Mouse (Mus musculus): ENCODE measurements at regions not wholly inside any gene's neighbourhood (a gene's known extent, or its start where the extent isn't known, plus 50 kb on each side); places are given as distances from the start of the nearest gene placed in this dataset.

- no peak for TF ChIP-seq CTCF (conservative IDR thresholded peaks at IDR 0.05; ENCODE audit: insufficient read depth, insufficient read length, low read depth, low read length)
- no peak for TF ChIP-seq POLR2A (IDR thresholded peaks at IDR 0.05; ENCODE audit: low read depth, low read length)
- 41% methylated on average over 1 of the region's 1 CpGs for WGBS
- no peaks in the 10 kb centered on the region for H3K4me1 ChIP-seq (ENCODE audit: control insufficient read depth, insufficient read depth, low read length)
Observed at GRCm38 (mm10) chr3:20892916-20893430, 526.0 kb upstream of the Agtr1b start.

DNA sequence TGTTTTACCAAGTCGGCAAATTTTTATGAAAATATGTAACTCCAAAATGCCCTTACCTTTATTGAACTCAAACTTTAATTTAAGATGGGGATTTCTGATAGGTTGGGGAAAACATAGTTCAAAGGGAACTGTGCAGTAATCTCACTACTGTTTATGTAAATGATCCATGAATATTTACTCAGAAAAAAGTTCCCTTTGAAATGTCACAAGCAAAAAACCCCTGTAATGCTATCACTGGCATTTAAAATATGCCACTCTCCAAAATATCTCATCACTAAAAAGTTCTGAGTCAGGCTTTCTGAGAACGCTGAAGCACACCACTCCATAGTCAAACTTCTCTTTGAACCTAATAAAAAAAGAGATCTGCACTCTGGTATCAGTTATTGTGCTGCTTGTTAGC lies 497.3 kb upstream of the Agtr1b start:
- Histone ChIP-seq H3K27ac (ENCODE audit: insufficient read depth, low read depth, low read length) (no peak overlapping the region), H3K4me1 (ENCODE audit: control insufficient read depth, insufficient read depth, low read length) (no peaks in the 10 kb centered on the region)
- 82% methylated on average over 2 of the region's 2 CpGs for WGBS

More at GRCm38 (mm10) chr3:20892916-20893430, 526.0 kb upstream of the Agtr1b start:
- Histone ChIP-seq H3K36me3 (ENCODE audit: control insufficient read depth, insufficient read depth, low read length) (no peaks in the 10 kb centered on the region), H3K27me3 (replicated peaks; ENCODE audit: control insufficient read depth, insufficient read depth, low read length) (no peaks in the 10 kb centered on the region), H3K4me3 (ENCODE audit: insufficient read depth, low read depth, low read length) (no peak overlapping the region), H3K27ac (ENCODE audit: insufficient read depth, low read depth, low read length) (no peak overlapping the region)
- DNase-seq: no peak

DNA sequence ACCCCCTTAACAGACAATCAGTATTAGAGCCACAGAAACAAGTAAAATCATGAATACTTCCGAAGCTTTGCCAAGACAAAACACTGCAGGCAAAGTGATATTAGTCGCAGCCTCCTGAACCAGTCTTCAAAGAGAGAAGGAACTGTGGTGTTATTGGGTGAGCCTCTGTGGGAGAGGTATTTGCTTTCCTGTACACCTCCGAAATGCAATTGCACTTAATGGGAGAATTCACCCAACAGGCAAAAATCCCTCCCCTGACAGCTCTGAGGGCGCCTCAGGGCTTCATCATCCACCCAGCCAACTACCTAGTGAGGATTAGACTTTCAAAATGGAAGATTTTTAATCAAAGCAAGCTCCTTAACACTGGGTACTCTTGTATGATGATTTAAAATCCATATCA lies 464.1 kb upstream of the Agtr1b start:
- H3K4me1 ChIP-seq (ENCODE audit: control insufficient read depth, insufficient read depth, low read length): no peaks in the 10 kb centered on the region
- no peaks in the 10 kb centered on the region for H3K36me3 ChIP-seq (ENCODE audit: control insufficient read depth, insufficient read depth, low read length)
- no peak overlapping the region for H3K27ac ChIP-seq (ENCODE audit: insufficient read depth, low read depth, low read length)
- 90% methylated on average over 4 of the region's 4 CpGs for WGBS
- no peaks in the 10 kb centered on the region for H3K27me3 ChIP-seq (replicated peaks; ENCODE audit: control insufficient read depth, insufficient read depth, low read length)
- DNase-seq: no peak
- H3K4me3 ChIP-seq (ENCODE audit: insufficient read depth, low read depth, low read length): no peak overlapping the region
- TF ChIP-seq POLR2A (IDR thresholded peaks at IDR 0.05; ENCODE audit: low read depth, low read length) (no peak), CTCF (conservative IDR thresholded peaks at IDR 0.05; ENCODE audit: insufficient read depth, insufficient read length, low read depth, low read length) (no peak)

More for the DNA sequence above, 497.3 kb upstream of the Agtr1b start:
- Histone ChIP-seq H3K4me3 (ENCODE audit: insufficient read depth, low read depth, low read length) (no peak overlapping the region), H3K27me3 (replicated peaks; ENCODE audit: control insufficient read depth, insufficient read depth, low read length) (no peaks in the 10 kb centered on the region), H3K36me3 (ENCODE audit: control insufficient read depth, insufficient read depth, low read length) (no peaks in the 10 kb centered on the region)
- TF ChIP-seq POLR2A (IDR thresholded peaks at IDR 0.05; ENCODE audit: low read depth, low read length) (no peak), CTCF (conservative IDR thresholded peaks at IDR 0.05; ENCODE audit: insufficient read depth, insufficient read length, low read depth, low read length) (no peak)
- no peak for DNase-seq

GRCm38 (mm10) chr3:20829391-20829790 lies 462.4 kb upstream of the Agtr1b start:
- WGBS: 63% methylated on average over 1 of the region's 1 CpGs
- H3K36me3 ChIP-seq (ENCODE audit: control insufficient read depth, insufficient read depth, low read length): no peaks in the 10 kb centered on the region
- H3K4me1 ChIP-seq (ENCODE audit: control insufficient read depth, insufficient read depth, low read length): no peaks in the 10 kb centered on the region
- no peak overlapping the region for H3K4me3 ChIP-seq (ENCODE audit: insufficient read depth, low read depth, low read length)
- TF ChIP-seq POLR2A (IDR thresholded peaks at IDR 0.05; ENCODE audit: low read depth, low read length): no peak
- H3K27me3 ChIP-seq (replicated peaks; ENCODE audit: control insufficient read depth, insufficient read depth, low read length): no peaks in the 10 kb centered on the region
- H3K27ac ChIP-seq (ENCODE audit: insufficient read depth, low read depth, low read length): no peak overlapping the region
- no peak for DNase-seq

- Histone ChIP-seq H3K4me3 (ENCODE audit: insufficient read depth, low read depth, low read length) (no peak overlapping the region), H3K4me1 (ENCODE audit: control insufficient read depth, insufficient read depth, low read length) (no peaks in the 10 kb centered on the region), H3K27me3 (replicated peaks; ENCODE audit: control insufficient read depth, insufficient read depth, low read length) (no peaks in the 10 kb centered on the region), H3K36me3 (ENCODE audit: control insufficient read depth, insufficient read depth, low read length) (no peaks in the 10 kb centered on the region), H3K27ac (ENCODE audit: insufficient read depth, low read depth, low read length) (no peak overlapping the region)
- WGBS: 67% methylated on average over 3 of the region's 3 CpGs
- TF ChIP-seq POLR2A (IDR thresholded peaks at IDR 0.05; ENCODE audit: low read depth, low read length): no peak
- DNase-seq: no peak
Observed at GRCm38 (mm10) chr3:20828811-20829210, 461.8 kb upstream of the Agtr1b start.

DNA sequence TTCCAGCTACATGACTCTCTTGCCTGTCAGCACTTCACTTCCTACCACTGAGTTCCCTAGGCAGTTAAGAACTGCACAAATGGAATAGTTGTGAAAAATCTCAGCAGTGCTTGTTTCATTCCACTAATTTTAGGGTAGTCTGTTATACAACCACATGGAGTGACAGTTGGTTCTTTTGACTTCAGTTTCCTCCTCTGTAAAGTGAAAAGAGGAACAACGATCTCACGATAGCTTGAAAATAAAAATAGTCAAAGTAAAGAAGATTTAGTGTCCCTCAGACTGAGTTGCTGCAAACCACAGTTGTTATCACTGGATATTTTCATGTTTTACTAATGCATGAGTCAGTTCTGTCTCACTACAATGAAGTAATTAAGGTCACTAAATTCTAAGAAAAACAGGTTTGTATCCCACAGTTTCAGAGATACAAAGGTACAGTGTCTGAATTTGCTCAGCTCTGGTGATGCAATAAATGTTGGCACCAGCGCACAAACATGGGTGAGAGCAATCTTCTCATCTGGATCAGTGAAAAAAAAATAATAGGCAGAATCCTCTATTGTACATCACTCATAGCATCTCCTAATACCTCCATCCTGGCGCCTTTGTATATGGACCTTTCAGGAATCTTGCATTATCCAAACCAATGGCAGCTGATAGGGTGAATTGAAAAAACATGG lies 458.8 kb upstream of the Agtr1b start:
- WGBS: 82% methylated on average over 4 of the region's 4 CpGs
- H3K27me3 ChIP-seq (replicated peaks; ENCODE audit: control insufficient read depth, insufficient read depth, low read length): no peaks in the 10 kb centered on the region
- DNase-seq: no peak
- H3K4me3 ChIP-seq (ENCODE audit: insufficient read depth, low read depth, low read length): no peak overlapping the region
- no peak overlapping the region for H3K27ac ChIP-seq (ENCODE audit: insufficient read depth, low read depth, low read length)
- no peak for TF ChIP-seq CTCF (conservative IDR thresholded peaks at IDR 0.05; ENCODE audit: insufficient read depth, insufficient read length, low read depth, low read length)
- no peak for TF ChIP-seq POLR2A (IDR thresholded peaks at IDR 0.05; ENCODE audit: low read depth, low read length)
- no peaks in the 10 kb centered on the region for H3K36me3 ChIP-seq (ENCODE audit: control insufficient read depth, insufficient read depth, low read length)
- no peaks in the 10 kb centered on the region for H3K4me1 ChIP-seq (ENCODE audit: control insufficient read depth, insufficient read depth, low read length)

- WGBS: 50% methylated on average over 1 of the region's 1 CpGs
- no peaks in the 10 kb centered on the region for H3K36me3 ChIP-seq (ENCODE audit: control insufficient read depth, insufficient read depth, low read length)
- TF ChIP-seq CTCF (conservative IDR thresholded peaks at IDR 0.05; ENCODE audit: insufficient read depth, insufficient read length, low read depth, low read length): no peak
- H3K4me1 ChIP-seq (ENCODE audit: control insufficient read depth, insufficient read depth, low read length): no peaks in the 10 kb centered on the region
- no peaks in the 10 kb centered on the region for H3K27me3 ChIP-seq (replicated peaks; ENCODE audit: control insufficient read depth, insufficient read depth, low read length)
- H3K27ac ChIP-seq (ENCODE audit: insufficient read depth, low read depth, low read length): no peak overlapping the region
- no peak overlapping the region for H3K4me3 ChIP-seq (ENCODE audit: insufficient read depth, low read depth, low read length)
- DNase-seq: no peak
Observed at GRCm38 (mm10) chr3:20822226-20822625, 455.2 kb upstream of the Agtr1b start.

All from kidney, adult 2 months (tissue).